Mouse (Mus musculus): Measurements from ENCODE around the gene Palmd. TPM values are rescaled to one million over a fixed set of nuclear protein-coding genes. Genes with fewer than 3 reads are reported as not detected.

The Palmd gene
- polyA plus RNA-seq, 1 experiment from 2014 or later = 10.4 TPM

DNA sequence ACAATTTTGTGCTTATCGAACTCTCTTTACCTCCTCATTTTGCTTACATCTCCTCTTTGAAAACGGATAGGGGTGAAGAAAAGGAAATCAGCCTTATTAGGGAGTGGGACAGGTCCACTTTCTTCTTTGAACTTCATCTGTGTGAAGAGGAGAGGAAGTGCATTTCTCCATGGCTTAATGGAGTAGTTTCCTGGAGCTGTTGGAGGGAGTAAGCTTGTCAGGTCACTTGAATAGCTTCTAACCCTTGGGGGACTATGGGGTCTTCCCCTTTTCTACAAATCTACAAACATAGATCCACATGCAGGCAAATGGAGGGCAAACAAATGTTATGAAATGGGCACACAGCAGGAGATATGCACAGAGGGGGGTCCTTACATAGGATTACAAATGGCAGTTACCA lies 17.7 kb upstream of the Palmd start:
- Histone ChIP-seq H3K4me3 (ENCODE audit: low read depth, low read length) (no peak overlapping the region), H3K27ac (ENCODE audit: low read depth, low read length) (no peak overlapping the region), H3K36me3 (ENCODE audit: control insufficient read depth, insufficient read depth, low read length) (no peaks in the 10 kb centered on the region), H3K4me1 (ENCODE audit: control insufficient read depth, insufficient read depth, low read length) (no peaks in the 10 kb centered on the region), H3K4me2 (no peak overlapping the region), H3K9ac (ENCODE audit: low read depth, low read length) (no peak overlapping the region), H3K27me3 (ENCODE audit: control insufficient read depth, insufficient read depth, low read length) (no peaks in the 10 kb centered on the region), H3K9me3 (replicated peaks; ENCODE audit: control insufficient read depth, low read length) (no peaks in the 10 kb centered on the region)
- WGBS (ENCODE audit: insufficient replicate concordance) = 55% methylated on average over 2 of the region's 2 CpGs
- ATAC-seq (replicated peaks; ENCODE audit: insufficient number of reproducible peaks, low FRiP score, low TSS enrichment) = no peak

DNA sequence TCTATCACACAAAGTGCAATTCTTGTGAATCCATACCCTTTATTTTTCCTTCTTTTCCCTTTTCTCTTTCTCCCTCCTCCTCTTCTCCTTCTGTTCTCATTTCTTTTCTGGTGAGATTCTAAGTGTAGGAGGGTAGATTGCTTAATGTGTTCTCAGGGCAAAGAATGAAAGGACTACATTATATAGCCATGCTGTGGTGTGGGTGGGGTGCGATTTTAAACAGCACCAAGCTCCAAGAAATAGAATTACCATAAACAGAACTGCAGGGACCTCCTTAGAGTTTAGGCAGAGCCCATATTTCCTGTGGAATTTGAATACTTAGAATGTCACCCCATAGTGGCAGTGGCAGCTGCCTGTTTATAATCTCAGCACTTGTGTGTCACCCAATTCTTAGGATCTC lies 17.0 kb upstream of the Palmd start:
- no peaks in the 10 kb centered on the region for H3K27me3 ChIP-seq (ENCODE audit: control insufficient read depth, insufficient read depth, low read length)
- no peaks in the 10 kb centered on the region for H3K36me3 ChIP-seq (ENCODE audit: control insufficient read depth, insufficient read depth, low read length)
- no peak overlapping the region for H3K27ac ChIP-seq (ENCODE audit: low read depth, low read length)
- H3K4me1 ChIP-seq (ENCODE audit: control insufficient read depth, insufficient read depth, low read length) = no peaks in the 10 kb centered on the region
- no peak overlapping the region for H3K9ac ChIP-seq (ENCODE audit: low read depth, low read length)
- 65% methylated on average over 1 of the region's 1 CpGs for WGBS (ENCODE audit: insufficient replicate concordance)
- ATAC-seq (replicated peaks; ENCODE audit: insufficient number of reproducible peaks, low FRiP score, low TSS enrichment) = no peak
- no peaks in the 10 kb centered on the region for H3K9me3 ChIP-seq (replicated peaks; ENCODE audit: control insufficient read depth, low read length)
- no peak overlapping the region for H3K4me3 ChIP-seq (ENCODE audit: low read depth, low read length)
- H3K4me2 ChIP-seq = no peak overlapping the region

DNA sequence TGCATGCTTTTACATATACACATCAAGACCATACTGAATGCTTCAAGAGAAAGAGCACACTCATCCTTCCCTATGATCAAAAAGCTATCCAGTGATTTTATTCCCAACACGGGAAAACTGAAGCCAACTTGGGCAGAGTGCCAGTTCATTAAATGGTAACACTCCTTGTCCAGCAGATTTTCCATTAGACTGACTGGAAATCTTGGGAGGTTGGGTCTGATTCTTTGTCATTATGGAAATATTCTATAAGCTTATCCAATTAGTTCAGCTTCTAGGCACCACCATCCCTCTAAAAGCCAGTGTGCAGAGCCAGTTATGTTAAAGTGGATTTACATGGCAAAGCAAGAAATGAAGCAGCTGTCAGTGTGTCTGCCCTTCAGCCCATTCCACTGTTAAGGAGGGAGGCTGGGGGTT lies 16.3 kb upstream of the Palmd start:
- 53% methylated on average over 1 of the region's 1 CpGs for WGBS (ENCODE audit: insufficient replicate concordance)
- no peak overlapping the region for H3K4me2 ChIP-seq
- no peaks in the 10 kb centered on the region for H3K4me1 ChIP-seq (ENCODE audit: control insufficient read depth, insufficient read depth, low read length)
- no peak overlapping the region for H3K9ac ChIP-seq (ENCODE audit: low read depth, low read length)
- no peaks in the 10 kb centered on the region for H3K27me3 ChIP-seq (ENCODE audit: control insufficient read depth, insufficient read depth, low read length)
- no peak for ATAC-seq (replicated peaks; ENCODE audit: insufficient number of reproducible peaks, low FRiP score, low TSS enrichment)
- no peak overlapping the region for H3K27ac ChIP-seq (ENCODE audit: low read depth, low read length)
- H3K36me3 ChIP-seq (ENCODE audit: control insufficient read depth, insufficient read depth, low read length) = no peaks in the 10 kb centered on the region
- H3K4me3 ChIP-seq (ENCODE audit: low read depth, low read length) = no peak overlapping the region
- no peaks in the 10 kb centered on the region for H3K9me3 ChIP-seq (replicated peaks; ENCODE audit: control insufficient read depth, low read length)

DNA sequence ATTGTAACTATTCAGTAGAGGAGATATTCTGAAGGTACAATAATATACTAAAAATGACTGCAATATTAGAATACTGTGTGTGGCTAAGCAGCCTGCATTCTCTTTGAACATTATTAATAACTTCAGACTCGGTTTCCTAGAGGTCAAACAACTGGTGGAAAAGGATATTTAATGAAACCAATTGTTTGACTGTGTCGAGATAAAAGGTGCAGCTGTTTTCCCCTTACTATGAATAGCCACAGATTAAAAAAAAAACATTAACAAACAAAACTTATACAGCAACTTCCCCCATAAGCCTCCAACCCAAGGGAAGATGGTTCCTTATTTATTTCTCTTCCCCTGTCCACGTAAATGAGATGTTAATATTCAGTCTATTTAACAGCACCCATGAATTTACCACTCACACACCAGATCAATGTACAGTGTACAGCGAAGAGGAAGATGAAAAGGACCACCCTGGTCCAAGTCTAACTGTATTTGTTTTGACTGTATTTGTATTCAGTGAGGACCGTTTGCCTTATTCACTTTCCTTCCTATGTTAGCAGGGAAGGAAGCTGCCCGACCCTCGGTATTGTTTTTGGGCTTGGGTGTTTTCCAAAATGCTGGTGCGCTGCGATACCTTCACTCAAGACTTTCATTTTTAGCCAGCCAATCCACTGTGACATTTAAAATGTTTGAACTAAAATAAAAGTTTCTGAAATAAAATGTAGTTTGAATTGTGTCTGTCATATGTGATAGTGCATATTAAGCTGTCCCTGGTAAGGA lies 13.2 kb upstream of the Palmd start:
- H3K27me3 ChIP-seq (ENCODE audit: control insufficient read depth, insufficient read depth, low read length) = no peaks in the 10 kb centered on the region
- no peak overlapping the region for H3K4me3 ChIP-seq (ENCODE audit: low read depth, low read length)
- H3K4me1 ChIP-seq (ENCODE audit: control insufficient read depth, insufficient read depth, low read length) = no peaks in the 10 kb centered on the region
- no peaks in the 10 kb centered on the region for H3K9me3 ChIP-seq (replicated peaks; ENCODE audit: control insufficient read depth, low read length)
- H3K9ac ChIP-seq (ENCODE audit: low read depth, low read length) = no peak overlapping the region
- no peak for ATAC-seq (replicated peaks; ENCODE audit: insufficient number of reproducible peaks, low FRiP score, low TSS enrichment)
- H3K4me2 ChIP-seq = no peak overlapping the region
- no peaks in the 10 kb centered on the region for H3K36me3 ChIP-seq (ENCODE audit: control insufficient read depth, insufficient read depth, low read length)
- no peak overlapping the region for H3K27ac ChIP-seq (ENCODE audit: low read depth, low read length)
- WGBS (ENCODE audit: insufficient replicate concordance) = 68% methylated on average over 9 of the region's 9 CpGs

DNA sequence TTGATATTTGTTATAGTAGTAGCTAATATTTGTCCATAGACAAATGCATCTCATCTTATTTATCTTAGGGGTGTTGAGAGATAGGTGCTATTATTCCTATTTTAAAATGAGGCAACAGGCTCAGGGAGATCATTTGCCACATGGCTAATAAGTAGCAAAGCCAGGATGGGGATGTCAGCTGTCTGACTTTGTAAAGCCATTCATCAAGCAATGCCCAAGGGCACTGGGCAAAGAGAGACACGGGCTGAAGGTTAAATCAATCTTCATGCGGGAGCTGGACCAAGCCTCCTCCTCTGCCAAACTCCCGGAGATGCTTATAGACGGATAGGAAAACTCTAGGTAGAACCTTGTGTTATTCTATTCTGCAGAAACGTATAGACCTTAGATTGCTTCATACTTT lies 999 bp upstream of the Palmd start:
- no peak for ATAC-seq (replicated peaks; ENCODE audit: insufficient number of reproducible peaks, low FRiP score, low TSS enrichment)
- H3K27ac ChIP-seq (ENCODE audit: low read depth, low read length) = no peak overlapping the region
- H3K9ac ChIP-seq (ENCODE audit: low read depth, low read length) = no peak overlapping the region
- no peaks in the 10 kb centered on the region for H3K36me3 ChIP-seq (ENCODE audit: control insufficient read depth, insufficient read depth, low read length)
- no peak overlapping the region for H3K4me3 ChIP-seq (ENCODE audit: low read depth, low read length)
- no peaks in the 10 kb centered on the region for H3K27me3 ChIP-seq (ENCODE audit: control insufficient read depth, insufficient read depth, low read length)
- H3K4me1 ChIP-seq (ENCODE audit: control insufficient read depth, insufficient read depth, low read length) = peaks cover 5% of the 10 kb centered on the region; the same call in 1 of the 2 replicates
- no peaks in the 10 kb centered on the region for H3K9me3 ChIP-seq (replicated peaks; ENCODE audit: control insufficient read depth, low read length)
- WGBS (ENCODE audit: insufficient replicate concordance) = 75% methylated on average over 5 of the region's 5 CpGs
- no peak overlapping the region for H3K4me2 ChIP-seq

DNA sequence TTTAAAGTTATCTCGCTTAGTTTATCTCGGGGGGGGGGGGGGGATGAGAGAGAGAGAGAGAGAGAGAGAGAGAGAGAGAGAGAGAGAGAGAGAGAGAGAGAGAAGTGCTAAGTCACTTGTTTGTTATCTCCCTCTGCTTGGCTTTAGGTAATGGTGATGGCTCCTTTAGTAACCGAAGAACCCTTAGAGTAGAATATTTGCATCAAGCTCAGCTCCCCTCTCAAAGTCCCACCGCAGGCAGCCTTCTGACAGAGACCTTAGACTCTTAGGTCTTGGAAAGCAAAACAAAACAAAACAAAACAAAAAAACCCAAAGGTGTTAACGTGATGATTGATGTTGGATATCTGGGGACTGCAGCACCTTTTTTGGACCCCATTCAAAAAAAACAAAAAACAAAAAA lies 216 bp upstream of the Palmd start:
- H3K9ac ChIP-seq (ENCODE audit: low read depth, low read length) = peak overlapping the region; percentile 72; the same call in 1 of the 2 replicates

DNA sequence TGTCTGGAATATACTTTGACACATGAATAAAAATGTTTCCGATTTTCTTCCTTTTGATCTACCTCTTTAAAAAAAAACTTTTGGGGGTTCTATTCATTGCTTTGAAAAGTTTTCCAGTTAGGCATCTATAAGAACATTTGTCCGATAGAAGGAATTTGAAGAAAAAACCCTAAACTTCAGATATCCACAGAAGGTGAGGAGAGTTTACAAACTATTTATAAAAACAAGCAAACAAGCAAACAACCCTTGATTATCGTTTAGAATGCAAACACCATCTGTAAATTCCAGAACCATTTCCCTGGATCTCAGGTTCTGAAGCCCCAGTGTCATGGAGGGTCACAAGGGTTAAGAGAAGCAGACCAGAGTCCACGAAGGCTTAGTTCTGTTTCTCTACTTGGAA lies 820 bp downstream of the Palmd start, which contains the start of gene 4930455H04Rik:
TSS of gene 4930455H04Rik (plus strand) at position 301 of the 400 bp plus-strand sequence.
- Histone ChIP-seq H3K9ac (ENCODE audit: low read depth, low read length) (peak within 1 kb of the TSS; percentile 72), H3K27ac (ENCODE audit: low read depth, low read length) (peak within 1 kb of the TSS; percentile 54; the same call in 1 of the 2 replicates), H3K9me3 (replicated peaks; ENCODE audit: control insufficient read depth, low read length) (no peaks in the 10 kb centered on the region), H3K4me3 (ENCODE audit: low read depth, low read length) (peak within 1 kb of the TSS; percentile 52), H3K4me1 (ENCODE audit: control insufficient read depth, insufficient read depth, low read length) (peaks cover 5% of the 10 kb centered on the region; the same call in 1 of the 2 replicates), H3K4me2 (peak within 1 kb of the TSS; percentile 73), H3K27me3 (ENCODE audit: control insufficient read depth, insufficient read depth, low read length) (no peaks in the 10 kb centered on the region), H3K36me3 (ENCODE audit: control insufficient read depth, insufficient read depth, low read length) (no peaks in the 10 kb centered on the region)
- WGBS (ENCODE audit: insufficient replicate concordance) = 58% methylated on average over 4 of the region's 4 CpGs
- no peak for ATAC-seq (replicated peaks; ENCODE audit: insufficient number of reproducible peaks, low FRiP score, low TSS enrichment)

More for the DNA sequence above, 216 bp upstream of the Palmd start:
- 15% methylated on average over 4 of the region's 5 CpGs for WGBS (ENCODE audit: insufficient replicate concordance)
- Histone ChIP-seq H3K4me2 (peak overlapping the region; percentile 73), H3K27ac (ENCODE audit: low read depth, low read length) (peak overlapping the region; percentile 54; the same call in 1 of the 2 replicates), H3K9me3 (replicated peaks; ENCODE audit: control insufficient read depth, low read length) (no peaks in the 10 kb centered on the region), H3K4me3 (ENCODE audit: low read depth, low read length) (peak overlapping the region; percentile 52), H3K36me3 (ENCODE audit: control insufficient read depth, insufficient read depth, low read length) (no peaks in the 10 kb centered on the region), H3K27me3 (ENCODE audit: control insufficient read depth, insufficient read depth, low read length) (no peaks in the 10 kb centered on the region), H3K4me1 (ENCODE audit: control insufficient read depth, insufficient read depth, low read length) (peaks cover 5% of the 10 kb centered on the region; the same call in 1 of the 2 replicates)
- no peak for ATAC-seq (replicated peaks; ENCODE audit: insufficient number of reproducible peaks, low FRiP score, low TSS enrichment)

DNA sequence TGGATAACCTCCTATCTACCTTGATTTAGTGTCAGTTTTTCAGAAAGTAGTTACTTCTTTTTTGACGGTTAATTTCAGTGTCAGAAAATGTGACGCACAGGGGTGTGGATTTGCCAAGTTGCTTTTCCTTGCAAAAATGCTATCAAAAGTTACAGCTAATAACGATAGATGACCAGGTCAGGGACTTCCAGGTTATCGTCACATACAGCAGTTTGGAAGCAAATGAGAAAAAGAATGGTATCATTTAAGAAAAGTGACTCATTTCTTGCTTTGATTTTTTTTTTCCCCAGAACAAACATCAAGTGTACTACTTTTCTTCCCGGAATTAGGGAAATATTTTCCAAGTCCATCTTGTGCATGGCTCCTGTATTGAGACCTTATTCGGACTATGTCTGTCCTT lies 1.4 kb downstream of the Palmd start:
- H3K4me2 ChIP-seq = peak overlapping the region; percentile 52
- no peaks in the 10 kb centered on the region for H3K36me3 ChIP-seq (ENCODE audit: control insufficient read depth, insufficient read depth, low read length)
- 73% methylated on average over 6 of the region's 6 CpGs for WGBS (ENCODE audit: insufficient replicate concordance)
- H3K27ac ChIP-seq (ENCODE audit: low read depth, low read length) = no peak overlapping the region
- no peaks in the 10 kb centered on the region for H3K27me3 ChIP-seq (ENCODE audit: control insufficient read depth, insufficient read depth, low read length)
- peaks cover 5% of the 10 kb centered on the region; the same call in 1 of the 2 replicates for H3K4me1 ChIP-seq (ENCODE audit: control insufficient read depth, insufficient read depth, low read length)
- no peak for ATAC-seq (replicated peaks; ENCODE audit: insufficient number of reproducible peaks, low FRiP score, low TSS enrichment)
- H3K9ac ChIP-seq (ENCODE audit: low read depth, low read length) = no peak overlapping the region; the same call in 1 of the 2 replicates
- H3K9me3 ChIP-seq (replicated peaks; ENCODE audit: control insufficient read depth, low read length) = no peaks in the 10 kb centered on the region
- H3K4me3 ChIP-seq (ENCODE audit: low read depth, low read length) = peak overlapping the region; percentile 14

All from heart, embryonic 11.5 days (tissue).